Mouse (Mus musculus): ENCODE measurements around the gene Trp53tg5. TPM values are rescaled to one million over a fixed set of nuclear protein-coding genes. Genes with fewer than 3 reads are reported as not detected.

The Trp53tg5 gene
- total RNA-seq, 4 experiments from 2014 or later, result not detected

DNA sequence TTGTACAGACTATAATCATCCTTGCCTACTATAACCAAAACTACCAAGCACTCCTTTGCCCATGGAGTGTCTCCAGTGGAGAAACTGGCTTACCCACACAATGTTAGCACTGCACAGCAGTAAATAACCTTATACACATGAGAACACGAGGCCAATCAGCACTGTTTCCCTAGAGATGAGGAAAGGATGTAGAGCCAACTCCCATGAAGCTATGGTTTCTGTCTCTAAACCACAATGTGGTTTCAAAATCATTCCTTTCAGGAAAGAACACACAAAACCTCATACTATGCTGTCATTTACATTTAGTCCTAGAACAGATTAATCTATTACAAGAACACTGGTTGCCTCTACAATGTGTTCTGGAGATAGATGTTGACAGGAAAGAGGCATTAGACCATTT lies 22.8 kb upstream of the Trp53tg5 start:
- DNase-seq (ENCODE audit: low spot score in 2 of 2), result no peak

DNA sequence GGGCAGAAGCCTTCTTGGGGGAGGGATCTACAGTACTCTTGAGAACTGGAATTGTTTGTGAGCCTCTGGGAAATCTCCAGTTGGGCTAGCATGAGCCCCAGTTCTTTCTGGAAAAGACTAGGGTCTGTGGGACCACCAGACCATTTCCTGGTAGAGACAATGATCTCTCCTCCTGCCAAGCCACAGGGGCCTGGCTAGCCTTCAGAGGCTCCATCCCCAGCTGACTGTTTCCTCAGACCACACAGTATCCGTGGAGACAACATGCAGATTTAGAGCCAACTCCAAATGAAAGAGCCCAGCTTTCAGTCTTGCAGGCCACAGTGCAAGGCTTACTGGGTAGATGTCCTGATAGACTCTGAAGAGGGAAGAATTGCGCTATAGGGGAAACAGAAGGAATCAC lies 20.6 kb upstream of the Trp53tg5 start:
- DNase-seq (ENCODE audit: low spot score in 2 of 2), result no peak

DNA sequence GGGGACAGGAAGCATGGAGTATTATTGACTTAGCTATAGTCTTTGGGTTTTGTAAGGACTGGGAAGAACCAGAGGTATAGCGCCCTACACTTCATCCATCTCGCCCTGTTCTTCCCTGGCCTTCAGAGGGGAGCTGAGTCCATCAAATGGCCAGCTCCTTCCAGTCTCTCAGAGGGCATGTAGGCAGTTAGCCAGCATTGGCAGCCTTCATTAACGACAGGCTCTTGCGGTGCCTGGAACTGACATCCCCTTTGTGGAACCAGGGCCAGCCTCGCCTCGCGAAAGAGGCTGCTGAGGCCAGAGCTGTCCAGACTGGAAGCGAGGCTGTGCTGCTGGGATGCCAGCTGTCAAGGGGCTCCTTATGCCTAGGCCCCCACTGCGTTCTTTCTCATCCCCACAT lies 14.3 kb upstream of the Trp53tg5 start:
- DNase-seq (ENCODE audit: low spot score in 2 of 2), result peak; percentile 52 to 68

DNA sequence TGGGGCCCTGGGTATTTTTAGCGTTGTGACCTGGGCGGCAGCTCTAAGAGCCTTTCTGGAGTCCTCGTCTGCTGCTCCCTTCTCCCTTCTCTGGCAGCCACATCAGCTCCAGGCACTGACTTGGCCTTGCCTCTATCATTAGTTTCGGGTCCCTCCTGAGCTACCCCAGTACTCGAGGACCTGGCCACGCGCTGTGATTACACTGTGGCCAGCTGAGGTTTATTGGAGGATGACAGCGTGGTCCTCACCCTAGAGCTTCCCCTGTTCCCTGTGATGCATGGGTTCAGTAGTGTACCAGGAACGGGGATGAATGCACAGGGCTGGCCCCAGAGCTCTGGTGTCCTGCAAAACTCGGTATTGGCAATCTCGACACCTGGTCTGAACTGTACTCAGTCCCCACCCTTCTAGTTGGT lies 13.6 kb upstream of the Trp53tg5 start:
- peak in 1 of 2 experiments; percentile 28 for DNase-seq (ENCODE audit: low spot score in 2 of 2)

DNA sequence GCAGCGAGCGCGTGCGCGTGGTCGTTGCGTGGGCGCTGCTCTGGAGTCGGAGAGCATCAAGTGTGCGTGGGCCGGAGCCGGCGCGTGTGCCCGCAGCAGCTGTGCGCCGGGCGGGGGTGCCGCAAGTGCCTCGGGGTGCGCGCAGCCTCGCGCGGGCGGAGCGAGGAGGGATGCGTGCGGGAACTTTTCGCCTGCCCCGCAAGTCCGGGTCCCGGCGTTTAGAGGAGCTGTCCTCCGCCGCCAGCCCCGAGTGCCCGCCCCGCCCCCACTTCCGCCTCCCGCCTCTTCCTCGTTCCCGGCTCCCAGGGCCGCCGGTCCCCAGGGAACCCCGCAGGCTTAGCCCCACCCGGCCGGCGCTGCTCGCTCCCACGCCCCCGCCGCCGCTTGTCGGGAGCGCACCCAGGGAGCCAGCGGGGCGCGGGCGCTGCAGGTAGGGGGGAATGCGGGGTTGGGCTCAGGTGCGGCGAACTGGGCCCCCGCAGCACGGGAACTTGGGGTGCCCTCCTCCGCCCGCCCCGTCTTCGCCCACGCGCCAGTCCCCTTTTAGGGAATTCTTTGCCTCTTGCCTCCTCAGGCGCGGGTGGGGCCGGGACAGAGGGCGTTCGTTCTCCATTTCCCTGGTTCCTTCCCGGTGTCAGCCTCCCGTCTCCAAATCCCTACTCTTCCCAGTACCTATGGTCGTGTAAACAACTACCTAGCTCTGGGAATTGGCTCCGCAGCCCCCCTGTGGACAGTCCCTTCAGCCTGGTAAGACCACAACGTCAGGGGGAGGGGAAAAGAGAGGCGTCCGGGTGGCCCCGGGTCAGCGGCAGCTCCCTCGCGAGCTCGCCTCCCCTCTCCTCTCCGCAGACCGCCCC lies 13.0 kb upstream of the Trp53tg5 start:
- DNase-seq (ENCODE audit: low spot score in 2 of 2), result peak; percentile 64 to 89

DNA sequence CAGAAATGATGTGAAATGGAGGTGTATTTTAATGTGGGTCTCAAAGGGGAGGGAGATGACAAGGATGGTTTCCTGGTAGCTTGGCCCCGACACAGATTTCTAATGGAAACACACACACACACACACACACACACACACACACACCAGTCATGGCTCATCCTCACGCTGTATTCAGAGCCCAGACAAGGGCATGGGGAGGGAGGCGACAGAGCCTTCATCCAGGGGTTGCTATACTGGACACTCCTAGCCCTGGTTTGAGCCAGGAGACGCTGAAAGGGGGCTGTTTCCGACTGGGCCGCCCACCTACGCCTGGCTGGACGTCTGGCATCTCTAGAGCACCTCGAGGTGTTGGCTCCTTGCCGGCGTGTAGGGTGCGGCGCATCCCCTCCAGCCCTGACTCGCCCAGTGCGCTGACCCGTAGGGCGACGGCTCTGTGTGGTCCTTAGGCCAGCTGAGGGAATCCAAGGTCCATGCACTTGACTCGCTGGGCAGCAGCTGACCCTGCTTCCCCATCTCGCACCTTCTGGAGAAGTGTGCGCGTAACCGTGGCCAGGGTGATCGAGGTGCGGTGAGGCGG lies 12.2 kb upstream of the Trp53tg5 start, which contains the start of gene Dbndd2:
Gene Dbndd2, plus strand, starts transcription at position 426 of the 577 bp plus-strand sequence.
- peak in 1 of 2 experiments; percentile 78 for DNase-seq (ENCODE audit: low spot score in 2 of 2)

DNA sequence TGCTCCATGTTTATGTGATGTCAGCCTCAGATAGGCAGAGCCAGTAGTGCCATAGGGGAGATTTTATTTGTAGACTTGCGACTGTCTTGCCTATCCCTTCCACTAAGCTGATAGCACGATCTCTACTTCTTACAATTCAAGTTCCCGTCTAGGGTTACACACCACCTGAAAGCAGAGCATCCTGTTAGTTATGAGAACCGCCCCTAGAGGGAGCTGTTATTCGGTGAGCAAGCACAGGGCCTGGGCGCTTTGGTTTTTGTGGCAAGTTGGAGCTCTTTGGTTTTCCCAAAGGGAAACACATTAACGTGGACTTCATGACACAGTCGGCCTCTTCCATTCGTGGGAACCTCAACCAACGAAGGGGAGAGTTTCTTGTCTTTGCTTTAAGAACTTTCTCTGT lies 3.3 kb downstream of the Trp53tg5 start:
- no peak for DNase-seq (ENCODE audit: low spot score in 2 of 2)

DNA sequence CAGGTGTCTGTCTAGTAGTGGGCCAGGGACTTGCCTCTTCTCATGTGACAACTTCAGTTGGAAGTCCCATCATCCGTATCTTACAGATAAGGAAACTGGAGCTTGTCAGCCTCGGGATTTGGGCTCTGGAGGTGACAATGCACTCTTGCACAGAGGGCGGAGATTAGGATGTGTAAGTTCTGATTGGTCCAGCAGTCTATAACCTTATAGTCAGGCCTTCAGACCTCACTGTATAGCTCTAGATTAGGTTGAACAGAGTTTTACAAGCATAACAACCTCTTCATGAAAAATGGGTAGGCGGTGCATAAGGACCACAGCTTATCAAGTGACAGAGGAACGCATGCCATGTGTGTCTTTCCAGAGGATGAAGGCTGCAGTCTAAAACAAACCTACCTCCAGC lies 6.7 kb downstream of the Trp53tg5 start:
- no peak for DNase-seq (ENCODE audit: low spot score in 2 of 2)

DNA sequence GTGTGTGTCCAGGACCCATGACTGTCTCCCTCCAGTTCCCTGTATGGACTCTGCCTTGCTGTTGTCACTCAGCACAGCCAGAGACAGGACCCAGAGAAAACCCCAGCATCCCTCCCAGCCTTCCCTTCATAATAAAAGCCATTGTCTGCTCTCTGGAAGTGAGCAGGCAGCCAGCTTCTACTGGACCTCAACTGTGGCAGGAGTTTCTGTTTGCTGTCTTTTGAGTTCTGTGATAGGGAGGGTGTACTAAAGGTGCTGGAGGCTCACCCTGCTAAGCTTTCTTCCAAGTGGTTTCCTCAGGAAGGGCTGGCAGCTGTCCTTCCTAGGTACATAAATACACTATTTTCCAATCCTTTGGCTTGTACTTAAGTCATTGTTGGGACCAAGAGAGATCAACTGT lies 8.4 kb downstream of the Trp53tg5 start:
- no peak for DNase-seq (ENCODE audit: low spot score in 2 of 2)

DNA sequence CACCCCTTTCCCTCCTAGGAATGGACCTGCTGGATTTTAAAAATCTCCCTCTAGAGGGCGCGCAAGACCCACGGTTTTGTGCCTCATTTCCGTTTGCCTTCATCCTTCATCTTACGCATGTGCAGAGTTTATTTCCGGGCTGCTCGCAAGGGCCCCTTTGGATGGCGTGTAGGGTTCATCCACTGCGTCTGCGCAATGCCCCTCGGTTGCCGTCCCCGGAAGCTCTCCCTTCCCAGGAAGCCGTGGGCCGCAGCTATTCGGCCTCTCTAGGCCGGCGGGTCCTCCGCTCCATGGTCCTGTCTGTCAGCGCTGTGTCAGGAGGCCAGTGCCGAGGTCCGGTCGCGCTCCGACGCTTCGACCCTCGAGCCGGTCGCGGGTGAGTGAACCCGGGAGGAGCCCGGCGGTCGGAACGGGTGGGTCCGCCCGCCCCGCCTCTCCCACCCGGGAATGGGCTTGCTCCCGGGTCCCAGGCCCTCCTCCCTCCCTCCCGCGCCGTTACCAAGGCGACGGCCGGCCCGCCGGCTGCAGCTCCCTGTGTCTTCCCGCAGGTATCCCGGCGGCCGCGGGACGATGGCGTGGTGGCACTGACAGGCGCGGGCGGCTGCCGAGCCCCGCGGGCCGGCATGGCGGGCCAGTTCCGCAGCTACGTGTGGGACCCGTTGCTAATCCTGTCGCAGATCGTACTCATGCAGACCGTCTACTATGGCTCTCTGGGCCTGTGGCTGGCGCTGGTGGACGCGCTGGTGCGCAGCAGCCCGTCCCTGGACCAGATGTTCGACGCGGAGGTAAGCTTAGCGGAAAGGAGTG lies 12.6 kb downstream of the Trp53tg5 start, which contains the start of gene Gm20458:
Gene Gm20458, plus strand, starts transcription at position 223 of the 807 bp plus-strand sequence.
- peak; percentile 90 to 97 for DNase-seq (ENCODE audit: low spot score in 2 of 2)

DNA sequence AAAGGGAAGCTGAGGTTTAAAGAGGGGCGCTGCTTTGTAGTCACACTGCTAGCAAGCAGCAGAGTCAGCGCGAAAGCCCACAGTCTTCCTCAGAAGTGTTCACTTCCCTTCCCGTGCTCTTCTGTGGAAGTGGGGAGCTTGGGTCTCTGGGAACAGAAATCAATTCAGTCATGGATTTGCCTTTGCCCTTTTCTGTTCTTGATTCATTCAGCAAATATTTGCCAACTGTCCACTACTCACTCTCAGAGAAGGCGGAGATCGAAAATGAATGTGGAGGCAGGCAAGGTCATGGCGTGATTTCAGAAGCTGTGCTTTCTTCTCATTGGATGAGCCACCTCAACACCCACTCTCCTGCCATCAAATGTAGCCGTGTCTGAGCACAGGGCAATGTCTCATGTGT lies 15.0 kb downstream of the Trp53tg5 start:
- no peak for DNase-seq (ENCODE audit: low spot score in 2 of 2)

DNA sequence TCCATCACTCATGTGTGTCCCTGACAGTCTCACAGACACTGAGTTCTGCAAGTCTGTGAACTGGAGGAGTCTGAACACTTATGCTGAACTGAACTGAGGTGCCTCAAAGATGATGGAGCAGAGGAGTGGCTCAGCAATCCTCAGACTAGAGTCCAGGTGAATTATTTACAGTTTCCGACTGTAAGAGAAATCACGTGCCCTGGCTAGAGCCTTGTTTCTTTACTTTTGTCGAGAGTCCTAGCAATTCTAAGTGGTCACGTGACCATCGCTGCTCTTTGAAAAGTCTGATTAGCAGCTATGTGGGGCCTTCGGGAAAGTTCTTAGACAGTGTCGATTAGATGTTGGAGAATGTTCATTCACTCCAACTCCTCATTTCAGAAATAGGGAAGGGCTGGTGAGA lies 15.6 kb downstream of the Trp53tg5 start:
- no peak for DNase-seq (ENCODE audit: low spot score in 2 of 2)

DNA sequence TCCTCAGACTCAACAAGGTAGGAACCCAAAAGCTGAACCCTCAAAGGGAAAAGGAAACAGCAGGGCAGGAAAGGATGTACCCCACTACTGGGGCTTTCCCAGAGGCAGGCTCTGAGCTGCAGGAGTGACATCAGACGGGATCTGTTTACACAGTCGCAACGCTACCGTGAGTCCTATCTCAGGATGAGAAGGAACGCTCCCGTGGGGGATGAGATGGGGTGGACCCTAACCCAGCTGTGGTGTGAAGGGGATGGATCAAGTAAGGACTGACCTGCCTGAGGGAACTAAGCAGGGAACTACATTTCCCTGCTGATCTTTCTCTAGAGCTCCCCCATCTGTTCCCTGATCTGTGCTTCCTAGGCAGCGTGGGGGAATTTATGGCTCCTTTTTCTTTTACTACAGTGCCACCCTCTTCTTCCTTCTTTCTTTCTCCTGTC lies 16.6 kb downstream of the Trp53tg5 start, which contains the start of gene Sys1:
Gene Sys1, plus strand, starts transcription at position 101 of the 437 bp plus-strand sequence.
- peak; percentile 40 to 59 for DNase-seq (ENCODE audit: low spot score in 2 of 2)

DNA sequence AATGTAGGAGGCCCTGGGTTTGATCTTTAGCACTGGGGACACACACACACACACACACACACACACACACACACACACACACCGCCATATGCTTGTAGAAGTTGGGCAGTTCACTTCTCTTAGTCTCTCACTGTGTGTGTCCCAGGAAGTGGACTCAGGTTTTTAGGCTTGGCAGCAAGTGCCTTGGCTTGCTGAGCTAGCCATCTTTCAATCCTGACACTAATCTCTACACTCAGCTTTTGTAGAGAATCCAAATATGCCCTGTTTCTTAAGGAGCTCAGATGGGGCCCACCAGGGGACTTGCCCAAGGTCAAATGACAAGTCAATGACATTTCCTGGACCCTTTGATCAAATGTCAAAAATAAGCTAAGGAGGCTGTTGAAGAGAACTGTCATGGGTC lies 17.1 kb downstream of the Trp53tg5 start:
- DNase-seq (ENCODE audit: low spot score in 2 of 2), result no peak

DNA sequence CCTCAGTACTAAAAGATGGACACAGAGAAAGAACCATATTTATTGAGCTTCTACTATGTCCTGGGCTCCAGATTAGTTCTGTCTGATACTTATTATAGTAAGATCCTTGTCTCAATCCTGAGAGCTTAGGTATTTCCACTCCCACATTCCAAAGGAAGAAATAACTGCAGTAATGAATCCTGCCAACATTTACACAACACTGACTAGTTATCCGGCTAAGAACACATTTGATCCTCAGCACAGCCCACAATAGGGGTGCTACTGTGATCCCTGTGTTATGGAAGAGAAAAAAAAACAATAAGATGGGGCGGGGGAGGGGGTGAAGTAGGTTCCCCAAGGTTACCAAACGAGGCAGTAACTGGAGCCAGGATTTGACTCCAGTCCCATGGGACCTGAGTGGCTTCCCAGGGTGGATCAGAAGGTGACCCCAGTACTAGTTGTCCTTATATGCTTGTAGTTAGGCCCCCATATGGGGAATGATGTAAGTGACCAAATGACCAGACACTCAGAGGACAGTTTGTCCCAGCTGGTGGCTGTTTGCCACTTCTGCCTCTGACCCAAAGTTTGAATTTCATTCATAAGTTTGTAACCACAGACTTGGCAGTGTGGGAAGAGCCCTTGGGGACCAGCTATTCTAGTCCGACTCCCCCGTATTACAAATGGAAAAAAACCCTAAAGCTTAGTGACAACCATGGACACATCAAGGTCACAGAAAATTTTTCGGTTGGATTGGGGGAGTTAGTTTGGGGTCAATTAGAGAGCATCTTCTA lies 17.9 kb downstream of the Trp53tg5 start:
- no peak for DNase-seq (ENCODE audit: low spot score in 2 of 2)

DNA sequence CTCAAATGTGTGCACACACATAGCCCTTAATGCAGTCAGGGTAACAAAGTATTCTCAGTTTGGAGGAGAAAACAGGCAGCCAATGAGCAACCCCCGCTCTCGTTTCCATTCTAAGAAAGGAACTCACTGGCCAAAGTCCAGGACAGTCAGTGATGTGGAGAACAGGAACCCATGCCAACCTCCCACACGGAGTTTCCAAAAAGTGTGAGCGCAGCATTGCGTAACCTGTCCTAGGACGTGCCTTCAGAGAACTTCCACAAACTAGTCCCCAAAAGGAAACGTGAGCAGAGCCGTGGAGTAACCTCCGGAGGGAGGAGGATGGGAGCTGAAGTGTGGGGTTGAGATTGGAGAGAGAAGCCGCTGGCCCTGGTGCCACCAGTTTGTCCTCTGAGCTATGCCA lies 18.7 kb downstream of the Trp53tg5 start:
- DNase-seq (ENCODE audit: low spot score in 2 of 2), result peak; percentile 61 to 86

DNA sequence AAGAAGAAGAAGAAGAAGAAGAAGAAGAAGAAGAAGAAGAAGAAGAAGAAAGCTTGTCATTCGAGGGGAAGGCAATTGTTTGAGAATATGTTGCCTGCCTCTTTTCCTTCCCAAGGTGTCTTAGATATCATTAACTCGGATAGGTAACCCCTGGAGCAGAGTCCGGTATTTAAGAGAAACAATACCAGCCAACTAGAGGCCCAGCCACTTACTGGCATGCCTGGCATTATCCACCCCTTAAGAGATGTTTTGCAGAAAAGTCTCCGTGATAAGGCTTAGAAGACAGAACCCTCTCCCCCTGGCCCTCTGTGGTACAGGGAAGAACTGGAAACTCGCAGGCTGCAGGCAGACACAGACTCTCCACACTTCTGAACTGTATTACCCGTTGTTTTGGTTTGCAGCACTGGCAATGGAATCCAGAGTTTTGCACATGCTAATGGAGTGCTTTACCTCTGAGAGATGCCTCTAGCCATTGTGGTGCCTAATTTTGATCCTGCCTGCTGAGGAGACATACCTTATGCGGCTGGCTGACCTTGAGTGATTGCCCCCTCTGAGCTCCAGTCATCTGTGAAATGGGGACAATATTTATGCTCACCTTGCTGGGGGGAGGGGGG lies 19.5 kb downstream of the Trp53tg5 start:
- DNase-seq (ENCODE audit: low spot score in 2 of 2), result no peak

DNA sequence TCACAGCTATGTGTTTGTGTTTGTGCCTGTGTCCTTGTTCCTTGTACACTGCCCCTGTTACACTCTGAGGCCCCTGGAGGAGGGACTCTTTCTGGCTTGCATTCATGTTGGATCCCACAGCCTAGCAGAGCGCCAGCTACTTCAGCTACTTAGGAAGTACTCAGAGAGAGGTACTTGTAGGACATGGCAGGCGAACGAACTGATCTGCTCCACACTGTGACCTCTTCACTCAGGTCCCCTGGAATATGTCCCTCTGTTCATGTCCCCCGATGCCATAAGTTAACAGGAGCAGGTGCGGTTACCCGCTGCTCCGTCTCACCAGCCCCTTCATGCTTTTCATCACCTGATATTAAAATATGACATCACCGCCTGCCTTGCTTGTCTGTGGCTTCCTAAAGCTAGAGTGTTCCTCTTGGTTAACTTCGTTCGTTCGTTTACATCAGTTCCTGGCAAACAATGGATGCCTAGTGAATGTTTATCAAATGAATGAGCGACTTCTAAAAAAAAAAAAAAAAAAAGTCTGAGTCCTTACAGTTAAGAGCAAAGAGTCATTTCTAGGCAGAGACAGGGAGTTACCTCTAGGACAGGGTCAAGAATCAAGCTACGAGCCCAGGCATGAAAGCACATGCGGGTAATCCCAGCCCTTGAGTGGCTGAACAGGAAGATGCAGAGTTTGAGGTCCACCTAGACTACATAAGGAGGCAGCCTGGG lies 20.3 kb downstream of the Trp53tg5 start:
- no peak for DNase-seq (ENCODE audit: low spot score in 2 of 2)

DNA sequence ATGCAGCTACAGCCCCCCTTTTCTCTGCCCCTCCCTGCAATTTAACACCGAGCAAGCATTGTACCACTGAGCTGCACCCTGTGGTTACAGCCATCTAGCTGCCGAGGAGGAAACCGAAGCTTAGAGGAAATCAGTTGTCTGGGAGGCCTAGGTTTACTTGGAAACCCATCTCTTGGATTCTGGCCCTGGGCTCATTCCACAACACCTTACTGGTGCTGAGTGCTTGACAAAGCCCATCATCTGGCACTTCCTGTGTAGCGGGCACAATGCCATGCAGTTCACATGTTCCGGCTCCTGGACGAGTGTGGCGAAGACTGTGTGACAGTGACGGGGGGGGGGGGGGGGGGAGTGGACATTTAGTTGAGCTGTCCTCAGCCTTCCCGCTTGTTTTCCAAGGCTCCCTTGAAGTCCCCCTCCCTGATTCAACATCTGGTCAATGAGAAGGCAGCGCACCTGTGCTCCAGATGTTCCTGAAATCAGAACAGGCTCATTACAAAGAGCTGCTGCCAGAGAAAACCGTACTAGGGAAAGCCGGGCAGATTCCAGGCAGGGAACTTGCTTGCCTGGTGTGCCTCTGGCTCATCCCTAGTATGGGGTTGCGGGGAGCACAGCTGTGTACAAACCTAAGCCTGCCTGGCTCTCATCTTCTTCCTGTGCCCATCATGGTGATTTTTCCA lies 21.4 kb downstream of the Trp53tg5 start:
- no peak for DNase-seq (ENCODE audit: low spot score in 2 of 2)

Measured in left cerebral cortex, adult 8-10 months (tissue).